Mouse (Mus musculus): ENCODE data around the gene Ier3.
"Not testable (repeated sequence)": the region's sequence is repeated elsewhere in the genome, so short reads cannot be mapped to it uniquely, and the experiment has no call there.

GRCm38 (mm10) chr17:35839002-35839401 is 17.5 kb downstream of the Ier3 start:
- not testable (repeated sequence) for TF ChIP-seq CTCF, EP300 (IDR thresholded peaks at IDR 0.05)

Data from lung, postnatal 0 days (tissue).